Mouse (Mus musculus) ES-E14 (cell line): ENCODE measurements around the gene Piwil4.

Experiments
- CHD2 ChIP-seq: IDR thresholded peaks from 2 replicates; pipeline ENCODE4 v1.6.1; 2014; ENCODE audit warnings: mild to moderate bottlenecking, low read depth, low read length, inconsistent platforms
- HCFC1 ChIP-seq: IDR thresholded peaks from 2 replicates; pipeline ENCODE4 v1.6.1; 2012; ENCODE audit warnings: low read length, inconsistent platforms, borderline replicate concordance; ENCODE audit not compliant: insufficient read depth
- MAFK ChIP-seq: IDR thresholded peaks from 2 replicates; pipeline ENCODE4 v1.6.1; 2014; ENCODE audit warnings: mild to moderate bottlenecking, low read depth, low read length, inconsistent platforms; ENCODE audit not compliant: insufficient read depth
- ZC3H11A ChIP-seq: IDR thresholded peaks from 2 replicates; pipeline ENCODE4 v1.6.1; 2012; ENCODE audit warnings: low read depth, mild to moderate bottlenecking, inconsistent platforms, low read length, borderline replicate concordance

- TF ChIP-seq ZC3H11A (no peak), CHD2 (no peak), MAFK (no peak), HCFC1 (no peak)
Measured at GRCm38 (mm10) chr9:14720384-14720783, 20.1 kb downstream of the Piwil4 start.
